8 mouse cellular contexts compared by ENCODE assay signal in genomic region chr8:99415076-99415965, GRCm38 (mm10). TPM values are rescaled to one million over a fixed set of nuclear protein-coding genes. Genes with fewer than 3 reads are reported as not detected.
DNase-seq lines count a peak whose midpoint lies in the region; ATAC-seq and TF ChIP-seq lines count a peak whose summit lies in the region.
"Had no signal": no experiment of that assay in that cellular context is flagged by ENCODE, and none has a peak within 500 bp of the region (broad histone marks: within the 10 kb centered on the region; RNA-seq: fewer than 3 reads in every experiment).

No protein-coding gene starts in this region.

- peaks cover 41% of the 10 kb centered on the region for H3K4me1 ChIP-seq in forebrain, embryonic 10.5 days
- H3K4me1 ChIP-seq in hindbrain, embryonic 16.5 days (ENCODE audit: control insufficient read depth, insufficient read depth, low read depth, low read length): peaks cover 5% of the 10 kb centered on the region; the same call in 1 of the 2 replicates
- H3K4me1 ChIP-seq in small intestine, adult 2 months (ENCODE audit: control insufficient read depth, insufficient read depth, insufficient read length, low read length): no peaks in the 10 kb centered on the region

- TF ChIP-seq POLR2A in small intestine, adult 2 months (IDR thresholded peaks at IDR 0.05; ENCODE audit: low read depth, low read length): no peak

- H3K36me3 ChIP-seq in forebrain, embryonic 10.5 days (replicated peaks): no peaks in the 10 kb centered on the region
- no peaks in the 10 kb centered on the region for H3K36me3 ChIP-seq in hindbrain, embryonic 16.5 days (ENCODE audit: control insufficient read depth, insufficient read depth, low read length)
- H3K36me3 ChIP-seq in small intestine, adult 2 months (ENCODE audit: control insufficient read depth, insufficient read depth, low read length): no peaks in the 10 kb centered on the region

- H3K4me3 ChIP-seq in forebrain, embryonic 10.5 days: peak overlapping the region; percentile 62
- H3K4me3 ChIP-seq in hindbrain, embryonic 16.5 days (ENCODE audit: low read length): peak overlapping the region; percentile 74
- H3K4me3 ChIP-seq in small intestine, adult 2 months (ENCODE audit: low read depth, low read length): 0 out of 2 replicates have a peak overlapping the region, but pooled peaks have one; percentile 13

- H3K9me3 ChIP-seq in forebrain, embryonic 10.5 days: no peaks in the 10 kb centered on the region
- no peaks in the 10 kb centered on the region for H3K9me3 ChIP-seq in hindbrain, embryonic 16.5 days (ENCODE audit: control insufficient read depth, low read length)

- TF ChIP-seq CTCF in small intestine, adult 2 months (IDR thresholded peaks at IDR 0.05; ENCODE audit: extremely low read depth, insufficient read length, insufficient replicate concordance, low read depth, low read length): no peak

- peak overlapping the region; percentile 77 for H3K9ac ChIP-seq in hindbrain, embryonic 16.5 days (ENCODE audit: low read depth, low read length)

- peak; percentile 48 for ATAC-seq in hindbrain, embryonic 16.5 days

- peaks cover 84% of the 10 kb centered on the region for H3K27me3 ChIP-seq in forebrain, embryonic 10.5 days (ENCODE audit: poor library complexity, severe bottlenecking)
- no peaks in the 10 kb centered on the region; the same call in 1 of the 2 replicates for H3K27me3 ChIP-seq in hindbrain, embryonic 16.5 days (replicated peaks; ENCODE audit: control insufficient read depth, insufficient read depth, low read length)
- no peaks in the 10 kb centered on the region for H3K27me3 ChIP-seq in small intestine, adult 2 months (ENCODE audit: control insufficient read depth, insufficient read depth, low read length)

- H3K4me2 ChIP-seq in hindbrain, embryonic 16.5 days (ENCODE audit: low read length): peak overlapping the region; percentile 94

- under 1% methylated on average over 48 of the region's 48 CpGs for WGBS in forebrain, embryonic 10.5 days
- under 1% methylated on average over 48 of the region's 48 CpGs for WGBS in hindbrain, embryonic 16.5 days
- WGBS in small intestine, adult 2 months: 6% methylated on average over 48 of the region's 48 CpGs

- H3K27ac ChIP-seq in forebrain, embryonic 10.5 days: peak overlapping the region; percentile 65
- peak overlapping the region; percentile 86 for H3K27ac ChIP-seq in hindbrain, embryonic 16.5 days (ENCODE audit: low read depth, low read length)
- H3K27ac ChIP-seq in small intestine, adult 2 months (ENCODE audit: insufficient read depth, low read depth, low read length): no peak overlapping the region
- H3K27ac ChIP-seq: macrophage had no signal

- DNase-seq in ES-CJ7 (ENCODE audit: low read depth, low spot score) (peak; percentile 33), ZHBTc4 (ENCODE audit: low read depth, low spot score) (peak; percentile 52)
- peak; percentile 50 for DNase-seq in forebrain, embryonic 10.5 days (ENCODE audit: extremely low spot score, low spot score)
- DNase-seq in lung, postnatal 14 days: peak; percentile 1
- DNase-seq in urinary bladder, postnatal 10 days (ENCODE audit: low spot score): no peak

RNA-seq across cellular contexts. Expression of gene Cdh8, which starts 0.9 kb away (rescaled TPM):
- 3.7 and 3.9 TPM in 2 replicates for polyA plus RNA-seq in forebrain, embryonic 10.5 days (2016; fragmentation: Nextera tagmentation; extraction: Ambion mirVana)
- polyA plus RNA-seq in hindbrain, embryonic 16.5 days (2015; fragmentation: Nextera tagmentation; extraction: Ambion mirVana): 54.3 and 65.2 TPM in 2 replicates
- not detected in 2 replicates for polyA plus RNA-seq in small intestine, adult 2 months (2012; rRNA removed)
- polyA plus RNA-seq: macrophage had no signal

Comparison
In these comparisons a context has a peak if more than half of its experiments do, and no peak if none do; other contexts are left out.
1. H3K4me3 ChIP-seq: peak in every context shown above with its lines; median percentile 74 in hindbrain, embryonic 16.5 days; 62 in forebrain, embryonic 10.5 days; 13 in small intestine, adult 2 months.
2. RNA of gene Cdh8, which starts 0.9 kb away (polyA plus RNA-seq): 54.3 to 65.2 TPM in hindbrain, embryonic 16.5 days; 3.7 to 3.9 TPM in forebrain, embryonic 10.5 days and not detected in small intestine, adult 2 months; every median in the first group is over 10 times any median in the second.